Mouse (Mus musculus) bone marrow, adult 2 months (tissue): Measurements from ENCODE around the gene Terb1. TPM values are rescaled to one million over a fixed set of nuclear protein-coding genes. Genes with fewer than 3 reads are reported as not detected.

Experiments
- H3K27ac ChIP-seq: fragments of 200-500 bp; 2 replicates; pipeline ENCODE4 v1.5.1; 2012; ENCODE audit warnings: low read depth, mild to moderate bottlenecking, control low read depth, inconsistent platforms, low read length; ENCODE audit not compliant: control insufficient read depth, poor library complexity, insufficient read depth
- H3K4me1 ChIP-seq: fragments of 200-500 bp; 2 replicates; pipeline ENCODE4 v1.6.1; 2011; ENCODE audit warnings: low read length; ENCODE audit not compliant: control insufficient read depth, insufficient read depth
- H3K4me3 ChIP-seq: fragments of 200-500 bp; replicated peaks from 2 replicates; pipeline ENCODE3; 2011; ENCODE audit warnings: mild to moderate bottlenecking, low read depth, low read length, control low read depth; ENCODE audit not compliant: control insufficient read depth
- CTCF ChIP-seq: fragments of 200-500 bp; IDR thresholded peaks from 2 replicates; pipeline ENCODE4 v1.5.1; 2011; ENCODE audit warnings: low read length, control low read depth; ENCODE audit not compliant: control insufficient read depth, insufficient read depth
- POLR2A ChIP-seq: fragments of 200-500 bp; IDR thresholded peaks from 2 replicates; pipeline ENCODE4 v1.6.1; 2011; ENCODE audit warnings: low read depth, mild to moderate bottlenecking, control low read depth, low read length, borderline replicate concordance; ENCODE audit not compliant: control insufficient read depth
- WGBS: fragments of 180-500 bp; shearing (Covaris S2); methylation state at CpG from one replicate; pipeline ENCODE4 v1.1.7; 2018; 5-methylcytosine and 5-hydroxymethylcytosine counted together
- polyA plus RNA-seq: library from polyadenylated mRNA; stranded (reverse); fragments of >200 nt; gene quantifications from 2 replicates; pipeline ENCODE4 v1.2.4, GENCODE M21; 2011; ENCODE audit warnings: low replicate concordance; ENCODE audit not compliant: missing spikeins, insufficient read depth, insufficient read length

The Terb1 gene
- polyA plus RNA-seq, 1 experiment = not detected

DNA sequence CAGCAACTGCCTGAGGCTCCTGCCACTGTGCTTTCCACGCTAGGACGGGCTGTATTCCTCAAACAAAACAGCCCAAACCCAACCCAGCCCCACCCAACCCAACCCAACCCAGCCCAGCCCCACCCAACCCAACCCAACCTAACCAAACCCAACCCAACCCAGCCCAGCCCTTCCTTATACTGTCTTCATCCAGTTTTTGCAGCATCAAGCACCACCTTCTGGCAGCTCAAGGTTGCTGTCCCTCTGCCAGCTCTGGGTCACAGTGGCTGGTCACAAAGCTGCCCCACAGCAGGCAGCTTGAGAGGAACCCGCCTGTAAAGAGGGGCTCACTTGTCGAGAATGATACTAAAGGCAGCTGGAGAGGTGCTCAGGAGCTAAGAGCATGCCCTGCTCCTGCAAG lies 75.4 kb downstream of the Terb1 start:
- 56% methylated on average over 4 of the region's 4 CpGs for WGBS
- H3K27ac ChIP-seq = no peak overlapping the region
- H3K4me3 ChIP-seq = no peak overlapping the region
- peaks cover 2% of the 10 kb centered on the region for H3K4me1 ChIP-seq
- TF ChIP-seq CTCF (peak; percentile 30; the same call in 1 of the 2 replicates), POLR2A (no peak)

- TF ChIP-seq CTCF (no peak), POLR2A (no peak)
Observed at GRCm38 (mm10) chr8:104433191-104433842, 76.4 kb downstream of the Terb1 start.

GRCm38 (mm10) chr8:104432656-104433055 lies 77.1 kb downstream of the Terb1 start:
- peaks cover 2% of the 10 kb centered on the region for H3K4me1 ChIP-seq
- no peak overlapping the region for H3K4me3 ChIP-seq
- whole genome bisulfite sequencing = 92% methylated on average over 6 of the region's 6 CpGs
- TF ChIP-seq POLR2A (no peak), CTCF (no peak)
- no peak overlapping the region for H3K27ac ChIP-seq

More at GRCm38 (mm10) chr8:104433191-104433842, 76.4 kb downstream of the Terb1 start:
- H3K4me3 ChIP-seq = no peak overlapping the region
- 72% methylated on average over 5 of the region's 5 CpGs for WGBS
- no peak overlapping the region for H3K27ac ChIP-seq
- peaks cover 2% of the 10 kb centered on the region for H3K4me1 ChIP-seq

DNA sequence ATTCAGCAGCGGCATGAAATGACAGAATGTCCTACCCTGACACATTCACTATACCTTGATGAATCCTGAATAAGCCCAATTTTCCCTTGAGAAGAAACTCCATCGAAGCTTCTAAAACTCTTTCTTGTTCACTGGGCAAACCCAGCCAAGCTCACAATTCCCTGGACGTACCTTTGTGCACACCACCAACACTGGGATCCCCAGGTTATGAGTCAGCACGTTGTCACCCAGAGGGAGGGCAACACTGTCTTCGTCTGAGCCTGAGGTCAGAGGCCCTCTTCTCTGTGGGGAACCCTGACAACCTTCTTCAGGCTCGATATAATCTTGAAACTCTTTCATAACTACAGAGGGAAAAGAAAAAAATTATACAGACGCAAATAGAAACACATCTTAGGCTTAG lies 79.5 kb downstream of the Terb1 start:
- Histone ChIP-seq H3K27ac (no peak overlapping the region), H3K4me3 (no peak overlapping the region), H3K4me1 (no peaks in the 10 kb centered on the region; the same call in none of the 2 replicates)
- TF ChIP-seq CTCF (no peak), POLR2A (no peak)
- 81% methylated on average over 7 of the region's 7 CpGs for WGBS

- WGBS = 62% methylated on average over 13 of the region's 13 CpGs
- Histone ChIP-seq H3K4me3 (no peak overlapping the region), H3K27ac (no peak overlapping the region), H3K4me1 (no peaks in the 10 kb centered on the region)
- TF ChIP-seq CTCF (no peak), POLR2A (no peak)
Observed at GRCm38 (mm10) chr8:104427703-104428102, 82.0 kb downstream of the Terb1 start.

DNA sequence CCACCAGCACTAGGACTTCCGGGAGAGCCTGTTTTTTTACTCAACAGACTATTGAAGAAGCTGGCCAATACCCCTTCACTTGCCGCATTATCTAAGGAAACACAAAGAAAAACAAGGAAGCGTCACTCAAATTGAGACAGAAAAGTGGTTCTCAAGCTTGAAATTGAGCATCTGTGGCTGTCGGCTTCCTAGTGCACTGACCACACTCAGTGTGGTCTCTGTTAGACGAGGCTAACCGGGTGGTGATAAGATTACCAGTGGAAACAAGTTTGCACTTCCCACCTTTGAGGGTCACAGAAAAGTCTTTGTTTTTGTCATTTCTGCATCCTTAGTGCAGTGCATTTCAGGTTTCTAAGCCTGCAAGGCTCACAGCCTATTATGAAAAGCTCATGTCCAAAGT lies 87.4 kb downstream of the Terb1 start:
- no peak overlapping the region for H3K27ac ChIP-seq
- H3K4me1 ChIP-seq = no peaks in the 10 kb centered on the region
- WGBS = 78% methylated on average over 6 of the region's 6 CpGs
- H3K4me3 ChIP-seq = no peak overlapping the region
- no peak for TF ChIP-seq POLR2A
- TF ChIP-seq CTCF = no peak

DNA sequence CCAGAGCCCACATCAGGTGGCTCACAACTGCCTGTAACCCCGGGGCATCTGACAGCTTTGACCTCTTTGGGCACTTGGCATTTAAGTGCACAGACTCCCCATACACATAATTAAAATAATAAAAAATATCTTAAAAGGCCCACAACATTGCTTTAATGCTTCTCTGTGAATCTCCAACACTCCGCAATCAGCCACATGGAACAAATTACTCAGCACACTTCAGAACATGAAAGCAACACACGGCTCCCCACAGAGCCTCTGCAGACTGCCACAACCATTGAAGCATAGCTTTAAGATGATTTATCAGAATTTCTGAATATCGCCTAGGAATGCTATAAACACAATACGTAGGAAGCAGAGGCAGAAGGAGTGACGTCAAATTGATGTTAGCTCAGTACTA lies 93.7 kb downstream of the Terb1 start:
- Histone ChIP-seq H3K4me1 (no peaks in the 10 kb centered on the region; the same call in none of the 2 replicates), H3K4me3 (no peak overlapping the region), H3K27ac (no peak overlapping the region)
- TF ChIP-seq POLR2A (no peak), CTCF (no peak)
- 84% methylated on average over 6 of the region's 6 CpGs for WGBS

GRCm38 (mm10) chr8:104414204-104414603 lies 95.5 kb downstream of the Terb1 start:
- Histone ChIP-seq H3K4me3 (no peak overlapping the region), H3K27ac (no peak overlapping the region), H3K4me1 (no peaks in the 10 kb centered on the region; the same call in none of the 2 replicates)
- no peak for TF ChIP-seq POLR2A
- TF ChIP-seq CTCF = no peak
- WGBS = 79% methylated on average over 3 of the region's 3 CpGs

DNA sequence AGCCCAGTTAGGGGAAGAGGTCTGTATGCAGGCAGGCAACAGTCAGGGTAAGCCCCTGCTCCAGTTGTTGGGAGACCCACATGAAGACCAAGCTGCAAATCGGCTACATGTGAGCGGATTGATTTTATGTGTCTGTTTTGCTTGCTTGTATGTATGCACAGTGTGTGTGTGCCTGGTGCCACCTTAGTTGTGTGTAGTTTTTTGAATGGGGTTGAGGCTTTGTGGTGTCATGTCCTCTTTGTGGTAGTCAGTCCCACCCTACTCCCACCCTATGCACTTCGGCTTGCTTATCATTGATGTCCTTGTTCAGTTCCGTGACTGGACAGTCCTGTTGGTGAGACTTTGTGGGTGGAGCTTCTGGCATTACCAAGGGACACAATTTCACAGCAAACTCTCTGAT lies 95.9 kb downstream of the Terb1 start:
- Histone ChIP-seq H3K4me3 (no peak overlapping the region), H3K27ac (no peak overlapping the region; the same call in 1 of the 2 replicates), H3K4me1 (no peaks in the 10 kb centered on the region; the same call in none of the 2 replicates)
- WGBS = 75% methylated on average over 4 of the region's 4 CpGs
- TF ChIP-seq CTCF = no peak
- TF ChIP-seq POLR2A = no peak
